Mouse (Mus musculus): Measurements from ENCODE around the gene Klhl41. TPM values are rescaled to one million over a fixed set of nuclear protein-coding genes. Genes with fewer than 3 reads are reported as not detected.

The Klhl41 gene
- not detected for polyA plus RNA-seq (2014; fragmentation: Illumina TruSeq; extraction: RNeasy Lipid Tissue Mini Kit (QIAGEN cat#74804); ENCODE audit: low replicate concordance)

DNA sequence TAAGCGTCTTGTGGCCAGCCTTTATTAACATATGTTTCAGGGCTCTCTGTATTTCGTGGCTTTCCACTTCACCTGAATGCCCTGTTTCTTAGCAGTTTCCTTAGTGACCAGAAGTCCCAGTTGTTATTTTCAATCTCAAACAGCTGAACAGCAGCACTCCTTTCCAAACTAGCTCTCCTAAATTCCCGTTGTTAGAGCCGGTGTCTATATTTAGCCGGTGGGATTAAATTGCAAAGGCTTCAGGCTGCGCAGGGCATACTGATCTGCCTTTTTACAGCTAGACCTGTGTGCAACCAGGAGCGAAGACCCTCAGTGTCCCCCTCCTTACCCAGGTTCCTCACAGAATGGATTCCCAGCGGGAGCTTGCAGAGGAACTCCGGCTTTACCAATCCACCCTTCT is at the start of gene Klhl41:
TSS of gene Klhl41 (plus strand) at position 268 of the 400 bp plus-strand sequence.

GRCm38 (mm10) chr2:69646726-69647490 is 23.0 kb upstream of the Klhl41 start, which contains the start of gene Bbs5:
TSS of gene Bbs5 (plus strand) at chr2:69647171.

GRCm38 (mm10) chr2:69712981-69713625 is 43.2 kb downstream of the Klhl41 start, which contains the start of gene Fastkd1:
TSS of gene Fastkd1 (minus strand) at chr2:69713516.

DNA sequence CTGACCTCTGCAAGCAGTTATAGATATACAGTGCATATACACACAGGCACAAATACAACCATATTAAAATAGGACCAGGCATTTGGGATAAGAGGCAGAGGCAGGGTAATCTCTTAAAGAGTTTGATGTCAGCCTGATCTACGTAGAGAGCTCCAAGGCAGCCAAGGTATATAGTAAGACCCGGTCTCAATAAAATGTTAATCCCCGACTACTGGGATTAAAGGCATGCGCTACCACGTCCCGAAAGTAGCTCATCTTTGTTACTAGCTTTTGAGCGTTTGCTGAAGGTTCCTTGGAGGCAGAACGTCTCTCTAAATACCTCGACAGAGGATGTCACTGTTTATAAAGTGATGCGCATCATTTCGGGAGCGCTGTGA is 52.3 kb downstream of the Klhl41 start, which contains the start of gene Ppig:
TSS of gene Ppig (plus strand) at position 273 of the 377 bp plus-strand sequence.

Other genes with a start within 250 kb of the Klhl41 start
- 0.04 TPM for gene Lrp2, start 84.1 kb upstream of the Klhl41 start, polyA plus RNA-seq (2014; fragmentation: Illumina TruSeq; extraction: RNeasy Lipid Tissue Mini Kit (QIAGEN cat#74804); ENCODE audit: low replicate concordance)
- 12.3 TPM for gene Bbs5, start 22.9 kb upstream of the Klhl41 start, polyA plus RNA-seq (2014; fragmentation: Illumina TruSeq; extraction: RNeasy Lipid Tissue Mini Kit (QIAGEN cat#74804); ENCODE audit: low replicate concordance)
- gene Fastkd1, start 43.4 kb downstream of the Klhl41 start, polyA plus RNA-seq (2014; fragmentation: Illumina TruSeq; extraction: RNeasy Lipid Tissue Mini Kit (QIAGEN cat#74804); ENCODE audit: low replicate concordance), result 26.8 TPM
- gene Ppig, start 52.4 kb downstream of the Klhl41 start, polyA plus RNA-seq (2014; fragmentation: Illumina TruSeq; extraction: RNeasy Lipid Tissue Mini Kit (QIAGEN cat#74804); ENCODE audit: low replicate concordance), result 275 TPM
- gene Ccdc173, start 119.5 kb downstream of the Klhl41 start, polyA plus RNA-seq (2014; fragmentation: Illumina TruSeq; extraction: RNeasy Lipid Tissue Mini Kit (QIAGEN cat#74804); ENCODE audit: low replicate concordance), result 1.0 TPM
- 104 TPM for gene Phospho2, start 119.5 kb downstream of the Klhl41 start, polyA plus RNA-seq (2014; fragmentation: Illumina TruSeq; extraction: RNeasy Lipid Tissue Mini Kit (QIAGEN cat#74804); ENCODE audit: low replicate concordance)
- 50.9 TPM for gene Klhl23, start 151.8 kb downstream of the Klhl41 start, polyA plus RNA-seq (2014; fragmentation: Illumina TruSeq; extraction: RNeasy Lipid Tissue Mini Kit (QIAGEN cat#74804); ENCODE audit: low replicate concordance)
- 619 TPM for gene Ssb, start 191.4 kb downstream of the Klhl41 start, polyA plus RNA-seq (2014; fragmentation: Illumina TruSeq; extraction: RNeasy Lipid Tissue Mini Kit (QIAGEN cat#74804); ENCODE audit: low replicate concordance)
- gene Mettl5, start 215.5 kb downstream of the Klhl41 start, polyA plus RNA-seq (2014; fragmentation: Illumina TruSeq; extraction: RNeasy Lipid Tissue Mini Kit (QIAGEN cat#74804); ENCODE audit: low replicate concordance), result 62.3 TPM
- gene Ubr3, start 227.1 kb downstream of the Klhl41 start, polyA plus RNA-seq (2014; fragmentation: Illumina TruSeq; extraction: RNeasy Lipid Tissue Mini Kit (QIAGEN cat#74804); ENCODE audit: low replicate concordance), result 111 TPM